Mouse (Mus musculus) heart, adult 2 months (tissue): ENCODE results near the gene Hdgfl3. TPM values are rescaled to one million over a fixed set of nuclear protein-coding genes. Genes with fewer than 3 reads are reported as not detected.

Experiments
- DNase-seq, 2 experiments: peaks; one replicate each; pipeline ENCODE4 v3.0.0; 2021
- H3K27ac ChIP-seq: fragments of 200-600 bp; 2 replicates; pipeline ENCODE4 v1.8.1; 2022
- H3K27me3 ChIP-seq: fragments of 200-500 bp; 2 replicates; pipeline ENCODE4 v1.6.1; 2012; ENCODE audit warnings: mild to moderate bottlenecking, low read length, inconsistent platforms, mixed read lengths; ENCODE audit not compliant: control insufficient read depth, insufficient read depth
- H3K36me3 ChIP-seq: fragments of 200-500 bp; 2 replicates; pipeline ENCODE4 v1.6.1; 2012; ENCODE audit warnings: low read length, inconsistent platforms; ENCODE audit not compliant: control insufficient read depth, insufficient read depth
- H3K4me1 ChIP-seq: fragments of 200-500 bp; 2 replicates; pipeline ENCODE4 v1.6.1; 2011; ENCODE audit warnings: low read length; ENCODE audit not compliant: control insufficient read depth, insufficient read depth
- H3K4me3 ChIP-seq: fragments of 200-600 bp; 2 replicates; pipeline ENCODE4 v1.8.1; 2022
- H3K79me2 ChIP-seq: fragments of 200-500 bp; replicated peaks from 2 replicates; pipeline ENCODE4 v1.6.1; 2012; ENCODE audit warnings: mild to moderate bottlenecking, inconsistent platforms, low read length, moderate library complexity, mixed read lengths; ENCODE audit not compliant: control insufficient read depth, insufficient read depth
- H3K9ac ChIP-seq: fragments of 200-500 bp; 2 replicates; pipeline ENCODE4 v1.6.1; 2012; ENCODE audit warnings: low read depth, mild to moderate bottlenecking, control low read depth, inconsistent platforms, low read length, mixed read lengths
- CTCF ChIP-seq: fragments of 200-600 bp; IDR thresholded peaks from 2 replicates; pipeline ENCODE4 v1.8.1; 2022; ENCODE audit warnings: antibody characterized with exemption, mild to moderate bottlenecking, moderate library complexity
- EP300 ChIP-seq: fragments of 200-500 bp; IDR thresholded peaks from 2 replicates; pipeline ENCODE4 v1.6.1; 2011; ENCODE audit warnings: low read depth, low read length, control low read depth; ENCODE audit not compliant: insufficient read depth
- POLR2A ChIP-seq: fragments of 200-500 bp; IDR thresholded peaks from 2 replicates; pipeline ENCODE4 v1.6.1; 2011; ENCODE audit warnings: mild to moderate bottlenecking, low read depth, low read length, control low read depth; ENCODE audit not compliant: insufficient read depth
- WGBS: fragments of 180-500 bp; shearing (Covaris S2); methylation state at CpG from one replicate; pipeline ENCODE4 v1.1.7; 2018; 5-methylcytosine and 5-hydroxymethylcytosine counted together
- intact Hi-C: fragments of 180-260 bp; cut with DNase I; formaldehyde crosslinking; loops from one replicate; pipeline ENCODE4 v1.15.1; 2025
- polyA plus RNA-seq: library from polyadenylated mRNA; depleted of rRNA; stranded (reverse); fragments of >200 nt; gene quantifications from 2 replicates; pipeline ENCODE4 v1.2.3, GENCODE M21; 2012
- total RNA-seq, 2 experiments: library from RNA; stranded (reverse); gene quantifications; 2 replicates each; pipeline ENCODE4 v1.2.3; 2021

The Hdgfl3 gene
- total and polyA plus RNA-seq, 3 experiments, result 1.8 to 8.0 (median 7.8) TPM

GRCm38 (mm10) chr7:81968975-81969374 lies 34.7 kb upstream of the Hdgfl3 start:
- H3K9ac ChIP-seq, result no peak overlapping the region
- H3K4me1 ChIP-seq, result no peaks in the 10 kb centered on the region
- DNase-seq, result no peak
- H3K27ac ChIP-seq, result no peak overlapping the region
- no peaks in the 10 kb centered on the region for H3K36me3 ChIP-seq
- no peaks in the 10 kb centered on the region for H3K27me3 ChIP-seq
- TF ChIP-seq POLR2A, result no peak
- TF ChIP-seq CTCF, result no peak
- TF ChIP-seq EP300, result no peak
- no peak overlapping the region for H3K4me3 ChIP-seq
- intact Hi-C loops, result no loop called here
- 30% methylated on average over 6 of the region's 6 CpGs for WGBS
- no peaks in the 10 kb centered on the region for H3K79me2 ChIP-seq

- intact Hi-C loops, result no loop called here
Measured at GRCm38 (mm10) chr7:81968451-81968850, 34.2 kb upstream of the Hdgfl3 start.

GRCm38 (mm10) chr7:81966195-81966594 lies 31.9 kb upstream of the Hdgfl3 start:
- Histone ChIP-seq H3K36me3 (no peaks in the 10 kb centered on the region), H3K4me1 (no peaks in the 10 kb centered on the region), H3K4me3 (no peak overlapping the region), H3K79me2 (no peaks in the 10 kb centered on the region), H3K27me3 (no peaks in the 10 kb centered on the region), H3K9ac (no peak overlapping the region), H3K27ac (no peak overlapping the region)
- whole genome bisulfite sequencing, result 78% methylated on average over 5 of the region's 5 CpGs
- TF ChIP-seq EP300 (no peak), CTCF (no peak)
- DNase-seq, result no peak
- intact Hi-C loops, result no loop called here

More at GRCm38 (mm10) chr7:81968451-81968850, 34.2 kb upstream of the Hdgfl3 start:
- H3K4me3 ChIP-seq, result no peak overlapping the region
- WGBS, result 66% methylated on average over 4 of the region's 4 CpGs
- no peak for DNase-seq
- H3K9ac ChIP-seq, result no peak overlapping the region
- no peak overlapping the region for H3K27ac ChIP-seq
- H3K36me3 ChIP-seq, result no peaks in the 10 kb centered on the region
- TF ChIP-seq POLR2A, result no peak
- no peak for TF ChIP-seq EP300
- no peak for TF ChIP-seq CTCF
- no peaks in the 10 kb centered on the region for H3K27me3 ChIP-seq
- H3K79me2 ChIP-seq, result no peaks in the 10 kb centered on the region
- no peaks in the 10 kb centered on the region for H3K4me1 ChIP-seq

- no peak for DNase-seq
- TF ChIP-seq CTCF (no peak; the same call in 1 of the 2 replicates), EP300 (no peak), POLR2A (no peak)
- Histone ChIP-seq H3K79me2 (no peaks in the 10 kb centered on the region), H3K27ac (no peak overlapping the region), H3K27me3 (0 out of 2 replicates have a peak, but pooled peaks cover 1% of the 10 kb centered on the region), H3K4me1 (no peaks in the 10 kb centered on the region), H3K36me3 (no peaks in the 10 kb centered on the region), H3K9ac (no peak overlapping the region), H3K4me3 (no peak overlapping the region)
- intact Hi-C loops, result loop anchor here (2.0 kb wide), 2 partner anchors 159 to 311 kb away; no protein-coding TSS in a partner anchor
- WGBS, result under 1% methylated on average over 3 of the region's 3 CpGs
Measured at GRCm38 (mm10) chr7:81959704-81960103, 25.4 kb upstream of the Hdgfl3 start.

GRCm38 (mm10) chr7:81954208-81954846 lies 20.1 kb upstream of the Hdgfl3 start:
- intact Hi-C loops, result loop anchor here (1.0 to 5.0 kb wide), 2 partner anchors 86 to 167 kb away; partner anchors contain the start of gene 3110040N11Rik
- DNase-seq, result no peak
- H3K79me2 ChIP-seq, result no peaks in the 10 kb centered on the region

GRCm38 (mm10) chr7:81950499-81950898 lies 16.2 kb upstream of the Hdgfl3 start:
- Histone ChIP-seq H3K4me1 (no peaks in the 10 kb centered on the region), H3K9ac (no peak overlapping the region), H3K4me3 (no peak overlapping the region), H3K36me3 (no peaks in the 10 kb centered on the region), H3K27me3 (no peaks in the 10 kb centered on the region), H3K27ac (no peak overlapping the region), H3K79me2 (no peaks in the 10 kb centered on the region)
- intact Hi-C loops, result loop anchor here (5.0 kb wide), 1 partner anchor 163 kb away; the partner anchor contains the start of gene 3110040N11Rik
- DNase-seq, result no peak
- 67% methylated on average over 2 of the region's 2 CpGs for WGBS
- no peak for TF ChIP-seq CTCF
- no peak for TF ChIP-seq POLR2A
- no peak for TF ChIP-seq EP300

More at GRCm38 (mm10) chr7:81954208-81954846, 20.1 kb upstream of the Hdgfl3 start:
- no peaks in the 10 kb centered on the region for H3K4me1 ChIP-seq
- H3K27ac ChIP-seq, result no peak overlapping the region
- H3K9ac ChIP-seq, result no peak overlapping the region
- H3K27me3 ChIP-seq, result 0 out of 2 replicates have a peak, but pooled peaks cover 1% of the 10 kb centered on the region
- TF ChIP-seq CTCF (peak; percentile 73), EP300 (no peak)
- no peak overlapping the region for H3K4me3 ChIP-seq
- no peaks in the 10 kb centered on the region for H3K36me3 ChIP-seq
